Mouse (Mus musculus): ENCODE data around the gene Shkbp1. TPM values are rescaled to one million over a fixed set of nuclear protein-coding genes. Genes with fewer than 3 reads are reported as not detected.
A peak's percentile ranks its signal among the peaks of the same experiment; 100 is the strongest.

Gene Shkbp1
- total and polyA plus RNA-seq, 3 experiments = 24.2 to 77.0 TPM; not detected in 1

- Histone ChIP-seq H3K9ac (ENCODE audit: control insufficient read depth, low read depth, low read length, poor library complexity, severe bottlenecking) (peak overlapping the region; percentile 69), H3K4me3 (ENCODE audit: control insufficient read depth in 1 of 2, insufficient read depth in 1 of 2, low read depth in 2 of 2, low read length in 2 of 2) (peak overlapping the region; percentile 58 to 96), H3K27me3 (ENCODE audit: control insufficient read depth in 1 of 2, insufficient read depth in 2 of 2, low read length in 2 of 2) (no peaks in the 10 kb centered on the region), H3K79me2 (ENCODE audit: control insufficient read depth, insufficient read depth, low read length, poor library complexity) (peaks cover 3% of the 10 kb centered on the region; the same call in 1 of the 2 replicates), H3K36me3 (ENCODE audit: control insufficient read depth in 1 of 2, insufficient read depth in 2 of 2, low read length in 2 of 2) (peaks cover 0 to 13% of the 10 kb centered on the region in 2 experiments; a peak in 2 of 4 replicates), H3K9me3 (replicated peaks; ENCODE audit: insufficient read depth, low read length) (no peaks in the 10 kb centered on the region), H3K4me1 (ENCODE audit: control insufficient read depth in 1 of 2, insufficient read depth in 2 of 2, low read length in 2 of 2) (peaks cover 4 to 13% of the 10 kb centered on the region in 2 experiments), H3K27ac (ENCODE audit: control insufficient read depth, low read depth, low read length) (peak overlapping the region; percentile 71)
- DNase-seq (ENCODE audit: low read depth, low spot score) = peak; percentile 50
- TF ChIP-seq POLR2AphosphoS5 (IDR thresholded peaks at IDR 0.05; ENCODE audit: borderline replicate concordance, low read depth, low read length) = no peak
- TF ChIP-seq MAZ (IDR thresholded peaks at IDR 0.05; ENCODE audit: low read depth, low read length) = no peak
Observed at GRCm38 (mm10) chr7:27355261-27355660, 558 bp downstream of the Shkbp1 start.

DNA sequence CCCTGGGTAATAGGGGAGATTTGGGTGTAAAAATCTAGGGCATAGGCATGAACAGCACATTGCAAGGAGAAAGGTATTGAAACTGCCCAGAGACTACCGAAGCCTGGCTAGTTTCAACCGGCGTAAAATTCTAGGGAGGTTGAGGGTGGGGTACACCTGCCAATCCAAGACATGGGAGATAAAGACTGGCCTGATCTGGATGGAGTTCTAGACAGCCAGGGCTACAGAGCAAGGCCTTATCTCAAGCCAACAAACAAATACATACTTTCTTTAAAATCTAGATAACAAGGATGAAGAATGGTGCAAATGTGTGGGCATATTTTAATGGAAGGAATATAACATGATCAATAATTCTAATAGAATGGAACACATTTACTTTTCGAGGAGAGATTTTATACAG, 1.0 kb downstream of the Shkbp1 start:
- H3K27ac ChIP-seq (ENCODE audit: control insufficient read depth, low read depth, low read length) = peak overlapping the region; percentile 71
- no peaks in the 10 kb centered on the region for H3K27me3 ChIP-seq (ENCODE audit: control insufficient read depth in 1 of 2, insufficient read depth in 2 of 2, low read length in 2 of 2)
- DNase-seq (ENCODE audit: low read depth, low spot score) = peak; percentile 39
- peak overlapping the region; percentile 58 to 96 for H3K4me3 ChIP-seq (ENCODE audit: control insufficient read depth in 1 of 2, insufficient read depth in 1 of 2, low read depth in 2 of 2, low read length in 2 of 2)
- TF ChIP-seq GATA1 (IDR thresholded peaks at IDR 0.05; ENCODE audit: low read depth, low read length) (peak; percentile 66), TCF12 (IDR thresholded peaks at IDR 0.05; ENCODE audit: low read depth, low read length) (peak; percentile 52; the same call in 1 of the 2 replicates), NRF1 (IDR thresholded peaks at IDR 0.05; ENCODE audit: insufficient read depth, low read depth, low read length, poor library complexity, severe bottlenecking) (no peak), BHLHE40 (IDR thresholded peaks at IDR 0.05; ENCODE audit: borderline replicate concordance, low read depth, low read length) (peak; percentile 3; the same call in 1 of the 2 replicates), ETS1 (IDR thresholded peaks at IDR 0.05; ENCODE audit: low read depth, low read length) (0 out of 2 replicates have a peak, but pooled peaks have one; percentile 16), ZMIZ1 (IDR thresholded peaks at IDR 0.05; ENCODE audit: low read depth, low read length) (no peak)
- H3K9ac ChIP-seq (ENCODE audit: control insufficient read depth, low read depth, low read length, poor library complexity, severe bottlenecking) = peak overlapping the region; percentile 69
- H3K79me2 ChIP-seq (ENCODE audit: control insufficient read depth, insufficient read depth, low read length, poor library complexity) = peaks cover 3% of the 10 kb centered on the region; the same call in 1 of the 2 replicates
- no peaks in the 10 kb centered on the region for H3K9me3 ChIP-seq (replicated peaks; ENCODE audit: insufficient read depth, low read length)
- peaks cover 4 to 13% of the 10 kb centered on the region in 2 experiments for H3K4me1 ChIP-seq (ENCODE audit: control insufficient read depth in 1 of 2, insufficient read depth in 2 of 2, low read length in 2 of 2)
- H3K36me3 ChIP-seq (ENCODE audit: control insufficient read depth in 1 of 2, insufficient read depth in 2 of 2, low read length in 2 of 2) = peaks cover 0 to 13% of the 10 kb centered on the region in 2 experiments; a peak in 2 of 4 replicates

DNA sequence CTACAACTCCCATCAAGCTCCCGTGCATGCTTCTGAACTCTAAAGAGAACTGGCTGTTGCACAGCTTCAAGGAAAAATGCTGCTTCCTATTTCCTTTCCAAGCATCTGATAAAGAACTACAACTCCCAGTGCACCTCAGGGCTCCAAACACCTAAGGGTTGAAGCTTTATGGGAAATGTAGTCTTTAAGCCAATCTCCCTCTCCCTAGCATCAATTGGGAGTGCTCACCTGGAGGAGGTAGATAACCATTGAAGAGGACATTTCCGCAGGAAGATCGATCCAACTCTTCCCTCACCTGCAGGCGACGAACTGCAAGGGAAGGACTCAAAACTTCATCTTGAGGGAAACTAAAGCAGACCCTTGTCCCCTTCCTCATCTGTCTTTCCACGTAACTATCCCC, 1.7 kb downstream of the Shkbp1 start:
- Histone ChIP-seq H3K9me3 (replicated peaks; ENCODE audit: insufficient read depth, low read length) (no peaks in the 10 kb centered on the region), H3K36me3 (ENCODE audit: control insufficient read depth in 1 of 2, insufficient read depth in 2 of 2, low read length in 2 of 2) (peaks cover 0 to 13% of the 10 kb centered on the region in 2 experiments; a peak in 2 of 4 replicates), H3K9ac (ENCODE audit: control insufficient read depth, low read depth, low read length, poor library complexity, severe bottlenecking) (no peak overlapping the region), H3K27me3 (ENCODE audit: control insufficient read depth in 1 of 2, insufficient read depth in 2 of 2, low read length in 2 of 2) (no peaks in the 10 kb centered on the region), H3K27ac (ENCODE audit: control insufficient read depth, low read depth, low read length) (no peak overlapping the region), H3K4me1 (ENCODE audit: control insufficient read depth in 1 of 2, insufficient read depth in 2 of 2, low read length in 2 of 2) (peaks cover 4 to 13% of the 10 kb centered on the region in 2 experiments), H3K79me2 (ENCODE audit: control insufficient read depth, insufficient read depth, low read length, poor library complexity) (peaks cover 3% of the 10 kb centered on the region; the same call in 1 of the 2 replicates), H3K4me3 (ENCODE audit: control insufficient read depth in 1 of 2, insufficient read depth in 1 of 2, low read depth in 2 of 2, low read length in 2 of 2) (no peak overlapping the region)
- peak; percentile 62 for DNase-seq (ENCODE audit: low read depth, low spot score)
- TF ChIP-seq MAZ (IDR thresholded peaks at IDR 0.05; ENCODE audit: low read depth, low read length) (no peak), RAD21 (IDR thresholded peaks at IDR 0.05; ENCODE audit: low read depth, low read length) (no peak), POLR2A (IDR thresholded peaks at IDR 0.05; ENCODE audit: control insufficient read depth in 1 of 2, insufficient read depth in 1 of 2, low read depth in 1 of 2, low read length in 2 of 2, poor library complexity in 1 of 2) (no peak), USF2 (IDR thresholded peaks at IDR 0.05; ENCODE audit: borderline replicate concordance in 1 of 2, insufficient read depth in 1 of 2, low read depth in 1 of 2, low read length in 2 of 2) (no peak), TBP (IDR thresholded peaks at IDR 0.05; ENCODE audit: low read depth, low read length) (no peak), MEF2A (IDR thresholded peaks at IDR 0.05; ENCODE audit: extremely low read depth, insufficient replicate concordance, low read depth, low read length, poor library complexity, severe bottlenecking) (no peak), ETS1 (IDR thresholded peaks at IDR 0.05; ENCODE audit: low read depth, low read length) (no peak), POLR2AphosphoS5 (IDR thresholded peaks at IDR 0.05; ENCODE audit: borderline replicate concordance, low read depth, low read length) (no peak), CHD2 (IDR thresholded peaks at IDR 0.05; ENCODE audit: low read length) (no peak; the same call in 1 of the 2 replicates), TCF12 (IDR thresholded peaks at IDR 0.05; ENCODE audit: low read depth, low read length) (no peak), E2F4 (IDR thresholded peaks at IDR 0.05; ENCODE audit: borderline replicate concordance, low read depth, low read length) (no peak), GABPA (IDR thresholded peaks at IDR 0.05; ENCODE audit: low read depth, low read length) (no peak), KAT2A (conservative IDR thresholded peaks at IDR 0.05; ENCODE audit: low read depth, low read length) (peak; percentile 99), NELFE (IDR thresholded peaks at IDR 0.05; ENCODE audit: low read depth, low read length) (no peak), CHD1 (IDR thresholded peaks at IDR 0.05; ENCODE audit: low read depth, low read length) (no peak), MAFK (IDR thresholded peaks at IDR 0.05; ENCODE audit: borderline replicate concordance, low read depth, low read length) (no peak), RCOR1 (IDR thresholded peaks at IDR 0.05; ENCODE audit: low read depth, low read length) (no peak), BHLHE40 (IDR thresholded peaks at IDR 0.05; ENCODE audit: borderline replicate concordance, low read depth, low read length) (no peak), USF1 (IDR thresholded peaks at IDR 0.05; ENCODE audit: low read depth, low read length) (0 out of 2 replicates have a peak, but pooled peaks have one; percentile 14), MXI1 (IDR thresholded peaks at IDR 0.05; ENCODE audit: low read depth, low read length) (0 out of 2 replicates have a peak, but pooled peaks have one; percentile 19)

All from MEL (cell line).